Mouse (Mus musculus) forebrain, embryonic 14.5 days (tissue): ENCODE measurements around the gene Mllt1. TPM values are rescaled to one million over a fixed set of nuclear protein-coding genes. Genes with fewer than 3 reads are reported as not detected.

Source experiments
- polyA plus RNA-seq: library from polyadenylated mRNA; unstranded; fragments of >200 nt; fragmentation: Nextera tagmentation; extraction: Ambion mirVana; gene quantifications from 2 replicates; pipeline ENCODE4 v1.2.1, GENCODE M21; 2014

Mllt1 gene
- polyA plus RNA-seq, 1 experiment from 2014 or later: 45.6 TPM

Other genes starting within 250 kb of the Mllt1 start
- gene Ndufa11, start 217.6 kb downstream of the Mllt1 start, polyA plus RNA-seq: 490 and 613 TPM in 2 replicates
- 18.6 and 24.6 TPM in 2 replicates for gene Vmac, start 217.4 kb downstream of the Mllt1 start, polyA plus RNA-seq
- 0.94 and 1.7 TPM in 2 replicates for gene Nrtn, start 177.9 kb downstream of the Mllt1 start, polyA plus RNA-seq
- 48.2 and 57.3 TPM in 2 replicates for gene Dus3l, start 170.7 kb downstream of the Mllt1 start, polyA plus RNA-seq
- gene Prr22, start 165.2 kb downstream of the Mllt1 start, polyA plus RNA-seq: 0.42 and 0.52 TPM in 2 replicates
- 2.2 and 3.2 TPM in 2 replicates for gene Rfx2, start 104.4 kb downstream of the Mllt1 start, polyA plus RNA-seq
- not detected in 2 replicates for gene Acsbg2, start 61.0 kb downstream of the Mllt1 start, polyA plus RNA-seq
- 0.08 and 0.19 TPM in 2 replicates for gene 1700061G19Rik, start 59.9 kb downstream of the Mllt1 start, polyA plus RNA-seq
- gene Acer1, start 46.7 kb upstream of the Mllt1 start, polyA plus RNA-seq: not detected in 2 replicates
- gene Clpp, start 54.9 kb upstream of the Mllt1 start, polyA plus RNA-seq: 173 and 209 TPM in 2 replicates
- gene Alkbh7, start 61.9 kb upstream of the Mllt1 start, polyA plus RNA-seq: 41.9 and 44.8 TPM in 2 replicates
- gene Pspn, start 64.6 kb upstream of the Mllt1 start, polyA plus RNA-seq: 0.70 TPM in 2 replicates
- gene Gtf2f1, start 75.9 kb upstream of the Mllt1 start, polyA plus RNA-seq: 70.7 and 78.9 TPM in 2 replicates
- gene Gm17949, start 76.1 kb upstream of the Mllt1 start, polyA plus RNA-seq: 0.14 and 0.37 TPM in 2 replicates
- gene Khsrp, start 96.1 kb upstream of the Mllt1 start, polyA plus RNA-seq: 24.6 and 26.0 TPM in 2 replicates
- not detected in 2 replicates for gene Slc25a41, start 106.2 kb upstream of the Mllt1 start, polyA plus RNA-seq
- 1.9 and 2.0 TPM in 2 replicates for gene Crb3, start 123.7 kb upstream of the Mllt1 start, polyA plus RNA-seq
- gene Slc25a23, start 124.4 kb upstream of the Mllt1 start, polyA plus RNA-seq: 25.7 and 27.2 TPM in 2 replicates
- gene Dennd1c, start 143.1 kb upstream of the Mllt1 start, polyA plus RNA-seq: 3.6 and 4.1 TPM in 2 replicates
- gene Tubb4a, start 152.4 kb upstream of the Mllt1 start, polyA plus RNA-seq: 229 and 249 TPM in 2 replicates
- gene Tnfsf9, start 169.9 kb upstream of the Mllt1 start, polyA plus RNA-seq: 6.7 and 7.7 TPM in 2 replicates
- gene Cd70, start 214.4 kb upstream of the Mllt1 start, polyA plus RNA-seq: 0.27 and 0.50 TPM in 2 replicates